Mouse (Mus musculus) spleen, adult 2 months (tissue): ENCODE data around the gene Tpm3-rs7. TPM values are rescaled to one million over a fixed set of nuclear protein-coding genes. Genes with fewer than 3 reads are reported as not detected.
"Not testable (repeated sequence)": the region's sequence is repeated elsewhere in the genome, so short reads cannot be mapped to it uniquely, and the experiment has no call there.

ENCODE experiments used
- DNase-seq, 2 experiments: peaks; one replicate each; pipeline versions ENCODE4 v3.0.0 to v3.0.0-alpha.2; 2012 to 2021; ENCODE audit warnings: low spot score in 2 of 2, low read depth in 1 of 2
- H3K27ac ChIP-seq: fragments of 200-500 bp; 2 replicates; pipeline ENCODE4 v1.5.1; 2012; ENCODE audit warnings: low read length, inconsistent platforms; ENCODE audit not compliant: insufficient read depth
- H3K27me3 ChIP-seq: fragments of 200-500 bp; 2 replicates; pipeline ENCODE4 v1.6.1; 2012; ENCODE audit warnings: mild to moderate bottlenecking, moderate library complexity, low read length, inconsistent platforms; ENCODE audit not compliant: control insufficient read depth, insufficient read depth
- H3K36me3 ChIP-seq: fragments of 200-500 bp; 2 replicates; pipeline ENCODE4 v1.6.1; 2012; ENCODE audit warnings: mild to moderate bottlenecking, low read length, inconsistent platforms; ENCODE audit not compliant: control insufficient read depth, insufficient read depth
- H3K4me1 ChIP-seq: fragments of 200-500 bp; 2 replicates; pipeline ENCODE4 v1.6.1; 2011; ENCODE audit warnings: inconsistent platforms; ENCODE audit not compliant: control insufficient read depth, insufficient read depth, insufficient read length
- H3K4me3 ChIP-seq: fragments of 200-500 bp; 2 replicates; pipeline ENCODE4 v1.5.1; 2011; ENCODE audit warnings: mild to moderate bottlenecking, inconsistent platforms; ENCODE audit not compliant: insufficient read depth, insufficient read length; ENCODE audit errors: extremely low read depth
- CTCF ChIP-seq: fragments of 200-500 bp; IDR thresholded peaks from 2 replicates; pipeline ENCODE4 v1.5.1; 2011; ENCODE audit warnings: mild to moderate bottlenecking, inconsistent platforms; ENCODE audit not compliant: insufficient read depth, insufficient read length, insufficient replicate concordance; ENCODE audit errors: extremely low read depth
- POLR2A ChIP-seq: fragments of 200-500 bp; IDR thresholded peaks from 2 replicates; pipeline ENCODE4 v1.6.1; 2011; ENCODE audit warnings: low read depth, low read length, inconsistent platforms
- WGBS: fragments of 180-500 bp; shearing (Covaris S2); methylation state at CpG from one replicate; pipeline ENCODE4 v1.1.7; 2018; 5-methylcytosine and 5-hydroxymethylcytosine counted together
- polyA plus RNA-seq: library from polyadenylated mRNA; depleted of rRNA; stranded (reverse); fragments of >200 nt; gene quantifications from 2 replicates; pipeline ENCODE4 v1.2.3, GENCODE M21; 2012; rRNA removed

The Tpm3-rs7 gene
- polyA plus RNA-seq, result 0.11 and 0.25 TPM in 2 replicates

- not testable (repeated sequence) for H3K4me3 ChIP-seq, H3K36me3 ChIP-seq, DNase-seq, H3K4me1 ChIP-seq, H3K27me3 ChIP-seq, H3K27ac ChIP-seq
- WGBS, result 94% methylated on average over 16 of the region's 16 CpGs
These were observed at the start of gene Tpm3-rs7 for GRCm38 (mm10) chr14:113314499-113314898. Tpm3-rs7 (plus strand) TSS chr14:113314608.

GRCm38 (mm10) chr14:113317023-113317422, 2.6 kb downstream of the Tpm3-rs7 start:
- TF ChIP-seq POLR2A, result no peak
- no peak for TF ChIP-seq CTCF
- H3K4me3 ChIP-seq, result no peak overlapping the region
- no peaks in the 10 kb centered on the region for H3K27me3 ChIP-seq
- H3K36me3 ChIP-seq, result no peaks in the 10 kb centered on the region
- DNase-seq, result no peak
- H3K27ac ChIP-seq, result no peak overlapping the region
- H3K4me1 ChIP-seq, result no peaks in the 10 kb centered on the region
- 95% methylated on average over 1 of the region's 1 CpGs for WGBS

GRCm38 (mm10) chr14:113363361-113363760, 49.0 kb downstream of the Tpm3-rs7 start:
- no peak for DNase-seq
- WGBS, result 66% methylated on average over 1 of the region's 1 CpGs

More at GRCm38 (mm10) chr14:113363361-113363760, 49.0 kb downstream of the Tpm3-rs7 start:
- Histone ChIP-seq H3K27me3 (no peaks in the 10 kb centered on the region), H3K36me3 (no peaks in the 10 kb centered on the region), H3K27ac (no peak overlapping the region), H3K4me3 (no peak overlapping the region), H3K4me1 (no peaks in the 10 kb centered on the region)
- TF ChIP-seq POLR2A (no peak), CTCF (no peak)
